Mouse (Mus musculus): ENCODE data around the gene Nap1l5. TPM values are rescaled to one million over a fixed set of nuclear protein-coding genes. Genes with fewer than 3 reads are reported as not detected.

Gene Nap1l5
- polyA plus RNA-seq (2012; rRNA removed), result 12.7 and 24.9 TPM in 2 replicates

GRCm38 (mm10) chr6:58906852-58907261, at the start of gene Nap1l5:
Nap1l5 (minus strand) TSS chr6:58907076.

Other genes with a start within 250 kb of the Nap1l5 start
- gene Herc3, start 75.6 kb downstream of the Nap1l5 start, polyA plus RNA-seq (2012; rRNA removed), result 14.6 and 16.2 TPM in 2 replicates
- 1.5 and 2.1 TPM in 2 replicates for gene Fam13a, start 117.5 kb upstream of the Nap1l5 start, polyA plus RNA-seq (2012; rRNA removed)